Mouse (Mus musculus) brain, embryonic 14.5 days (tissue): ENCODE measurements at regions not wholly inside any gene's neighbourhood (a gene's known extent, or its start where the extent isn't known, plus 50 kb on each side); places are given as distances from the start of the nearest gene placed in this dataset.

ENCODE experiments used
- CTCF ChIP-seq: fragments of 200-500 bp; IDR thresholded peaks from 2 replicates; pipeline ENCODE4 v1.5.1; 2012; ENCODE audit warnings: inconsistent platforms, mild to moderate bottlenecking, moderate library complexity, borderline replicate concordance; ENCODE audit not compliant: insufficient read depth, insufficient read length; ENCODE audit errors: extremely low read depth
- POLR2A ChIP-seq: fragments of 200-500 bp; IDR thresholded peaks from 2 replicates; pipeline ENCODE4 v1.6.1; 2012; ENCODE audit warnings: mild to moderate bottlenecking, inconsistent platforms, borderline replicate concordance; ENCODE audit not compliant: poor library complexity, insufficient read depth, insufficient read length, severe bottlenecking; ENCODE audit errors: extremely low read depth

GRCm38 (mm10) chr9:112561348-112561747 lies 325.6 kb upstream of the Arpp21 start:
- TF ChIP-seq CTCF (no peak), POLR2A (no peak)
